30 mouse cellular contexts compared by ENCODE assay signal in genomic region chr1:163662416-163662815, GRCm38 (mm10).
"Had no signal": no experiment of that assay in that cellular context is flagged by ENCODE, and none has a peak within 500 bp of the region (broad histone marks: within the 10 kb centered on the region; RNA-seq: fewer than 3 reads in every experiment).

No protein-coding gene starts in this region.

- H3K27me3 ChIP-seq: heart, embryonic 12.5 days; heart, embryonic 13.5 days; heart, embryonic 15.5 days; hindbrain, embryonic 12.5 days; hindbrain, embryonic 13.5 days; hindbrain, embryonic 15.5 days; intestine, embryonic 15.5 days had no signal

- DNase-seq: heart, adult 18-20 months; heart, adult 2 months; heart, postnatal 10 days; heart, postnatal 14 days; heart, postnatal 36 days; heart, postnatal 4 days; kidney, adult 18-20 months; kidney, postnatal 10 days; kidney, postnatal 4 days; layer of hippocampus, adult 9-11 months; layer of hippocampus, postnatal 36 days had no signal

- ATAC-seq: hindbrain, embryonic 16.5 days; hindbrain, postnatal 0 days; inflammation-experienced regulatory T-cells, adult 6 months; intestine, embryonic 15.5 days; intestine, embryonic 16.5 days; intestine, postnatal 0 days had no signal

- H3K9ac ChIP-seq: heart, embryonic 12.5 days; heart, embryonic 13.5 days; heart, embryonic 15.5 days; hindbrain, embryonic 12.5 days; hindbrain, embryonic 13.5 days; hindbrain, embryonic 15.5 days; intestine, embryonic 15.5 days; kidney, embryonic 15.5 days had no signal

- H3K4me3 ChIP-seq: heart, adult 2 months; heart, embryonic 10.5 days; heart, embryonic 12.5 days; heart, embryonic 13.5 days; heart, embryonic 15.5 days; hindbrain, embryonic 10.5 days; hindbrain, embryonic 12.5 days; hindbrain, embryonic 13.5 days; hindbrain, embryonic 15.5 days; intestine, embryonic 15.5 days; kidney, embryonic 15.5 days; layer of hippocampus, adult 2 months; left cerebral cortex, adult 2 months had no signal

- H3K4me2 ChIP-seq: heart, embryonic 11.5 days; heart, embryonic 12.5 days; heart, embryonic 13.5 days; heart, embryonic 15.5 days; hindbrain, embryonic 12.5 days; hindbrain, embryonic 13.5 days; hindbrain, embryonic 15.5 days; intestine, embryonic 15.5 days; kidney, embryonic 15.5 days had no signal

- H3K9me3 ChIP-seq: heart, embryonic 10.5 days; heart, embryonic 12.5 days; heart, embryonic 13.5 days; heart, embryonic 15.5 days; hindbrain, embryonic 10.5 days; hindbrain, embryonic 12.5 days; hindbrain, embryonic 13.5 days; hindbrain, embryonic 15.5 days; intestine, embryonic 15.5 days; kidney, embryonic 15.5 days had no signal

- H3K36me3 ChIP-seq: heart, embryonic 10.5 days; heart, embryonic 12.5 days; heart, embryonic 13.5 days; heart, embryonic 15.5 days; hindbrain, embryonic 10.5 days; hindbrain, embryonic 12.5 days; hindbrain, embryonic 13.5 days; hindbrain, embryonic 15.5 days; intestine, embryonic 15.5 days; kidney, embryonic 15.5 days had no signal

- H3K4me1 ChIP-seq: heart, embryonic 10.5 days; heart, embryonic 12.5 days; heart, embryonic 13.5 days; heart, embryonic 15.5 days; hindbrain, embryonic 10.5 days; hindbrain, embryonic 12.5 days; hindbrain, embryonic 13.5 days; hindbrain, embryonic 15.5 days; intestine, embryonic 15.5 days; kidney, embryonic 15.5 days had no signal

- H3K27ac ChIP-seq: heart, adult 2 months; heart, embryonic 10.5 days; heart, embryonic 13.5 days; heart, embryonic 15.5 days; hindbrain, embryonic 10.5 days; hindbrain, embryonic 12.5 days; hindbrain, embryonic 13.5 days; hindbrain, embryonic 15.5 days; hindbrain, postnatal 0 days; intestine, embryonic 15.5 days; kidney, embryonic 15.5 days; kidney, postnatal 0 days; layer of hippocampus, adult 2 months; left cerebral cortex, adult 2 months had no signal
